In the genomic region with DNA sequence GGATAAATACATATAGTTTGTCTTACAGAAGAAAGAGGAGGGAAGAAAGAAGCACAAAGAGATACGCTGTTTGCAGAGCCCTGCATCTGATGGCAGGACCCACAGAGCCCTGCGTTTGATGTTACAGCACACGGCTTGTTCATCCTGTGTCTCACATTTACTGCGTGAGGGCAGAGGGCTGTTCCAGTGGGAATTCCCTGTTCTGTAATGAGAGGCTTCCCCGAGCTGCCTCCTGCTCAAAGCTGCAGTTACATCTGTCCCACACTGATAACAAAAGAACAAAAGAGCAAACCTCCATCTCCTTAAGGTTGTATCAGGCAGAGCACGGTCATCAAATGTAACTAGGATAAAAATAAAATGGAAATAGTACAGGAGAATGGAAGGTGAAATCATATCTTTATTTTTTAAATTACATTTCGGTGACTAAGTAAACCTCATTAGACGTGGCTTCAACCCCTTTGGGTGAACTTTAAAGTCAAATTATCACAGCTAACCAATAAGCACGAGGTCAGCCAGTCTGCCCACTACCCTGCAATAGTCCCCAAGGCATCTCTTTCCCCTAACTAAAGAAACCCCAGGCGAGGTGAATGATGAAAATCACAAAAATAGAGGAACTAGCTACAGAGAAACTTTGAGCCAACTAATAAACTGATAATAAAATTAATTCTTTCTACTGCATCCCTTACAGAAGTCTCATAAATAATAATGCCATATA, we compare ENCODE assay signal across 15 mouse cellular contexts.
A peak's percentile ranks its signal among the peaks of the same experiment; 100 is the strongest.
DNase-seq lines count a peak whose midpoint lies in the region; ATAC-seq and TF ChIP-seq lines count a peak whose summit lies in the region.
"Had no signal": no experiment of that assay in that cellular context is flagged by ENCODE, and none has a peak within 500 bp of the region (broad histone marks: within the 10 kb centered on the region; RNA-seq: fewer than 3 reads in every experiment).

No protein-coding gene starts in this region.

- no peak for TF ChIP-seq POLR2A in cerebellum, adult 2 months (IDR thresholded peaks at IDR 0.05; ENCODE audit: borderline replicate concordance, insufficient read depth, low read length)

- no peak overlapping the region for H3K4me3 ChIP-seq in forebrain, embryonic 11.5 days (ENCODE audit: low read depth, low read length)
- H3K4me3 ChIP-seq in hindbrain, embryonic 15.5 days, result no peak overlapping the region
- no peak overlapping the region for H3K4me3 ChIP-seq in midbrain, postnatal 0 days (ENCODE audit: low read depth, low read length)
- H3K4me3 ChIP-seq in cerebellum, adult 2 months (replicated peaks; ENCODE audit: insufficient read depth, low read depth, low read length), result no peak overlapping the region

- no peak for TF ChIP-seq CTCF in midbrain, postnatal 0 days (IDR thresholded peaks at IDR 0.05)
- TF ChIP-seq CTCF in cerebellum, adult 2 months (IDR thresholded peaks at IDR 0.05; ENCODE audit: borderline replicate concordance, insufficient read depth, low read depth, low read length), result no peak

- DNase-seq in embryo, embryonic 10.5 days (ENCODE audit: low spot score), result peak; percentile 60
- DNase-seq in forebrain, embryonic 11.5 days (ENCODE audit: low spot score), result no peak
- DNase-seq in midbrain, postnatal 0 days (ENCODE audit: low spot score), result no peak
- DNase-seq in left cerebral cortex, postnatal 10 days (ENCODE audit: extremely low spot score in 1 of 2, low spot score in 2 of 2), result no peak
- no peak for DNase-seq in left cerebral cortex, postnatal 36 days (ENCODE audit: low spot score in 2 of 2)
- no peak for DNase-seq in cerebellum, adult 2 months
- DNase-seq: adrenal gland, postnatal 25 days; cerebellum, postnatal 36 days; heart, postnatal 14 days; kidney, postnatal 36 days; lung, adult 18-20 months; lung, postnatal 4 days; right cerebral cortex, adult 18-20 months had no signal

- H3K4me1 ChIP-seq in forebrain, embryonic 11.5 days (replicated peaks; ENCODE audit: control insufficient read depth, insufficient read depth, low read length), result no peaks in the 10 kb centered on the region
- H3K4me1 ChIP-seq in hindbrain, embryonic 15.5 days (replicated peaks), result peaks cover 19% of the 10 kb centered on the region
- peaks cover 5% of the 10 kb centered on the region; the same call in 1 of the 2 replicates for H3K4me1 ChIP-seq in midbrain, postnatal 0 days (ENCODE audit: insufficient read depth, low read length)
- H3K4me1 ChIP-seq in cerebellum, adult 2 months (ENCODE audit: control insufficient read depth, insufficient read depth, low read length), result no peaks in the 10 kb centered on the region

- H3K9me3 ChIP-seq in forebrain, embryonic 11.5 days (ENCODE audit: control insufficient read depth, low read length), result no peaks in the 10 kb centered on the region
- H3K9me3 ChIP-seq in hindbrain, embryonic 15.5 days, result no peaks in the 10 kb centered on the region
- no peaks in the 10 kb centered on the region for H3K9me3 ChIP-seq in midbrain, postnatal 0 days (ENCODE audit: low read length)

- intact Hi-C loops in left cerebral cortex, postnatal 10 days (cut with DNase I), result no loop called here
- intact Hi-C loops in left cerebral cortex, postnatal 36 days (cut with DNase I), result no loop called here

- WGBS in forebrain, embryonic 11.5 days, result 65% methylated on average over 10 of the region's 10 CpGs
- WGBS in hindbrain, embryonic 15.5 days, result 32% methylated on average over 10 of the region's 10 CpGs
- WGBS in midbrain, postnatal 0 days, result 28% methylated on average over 10 of the region's 10 CpGs
- 83% methylated on average over 10 of the region's 10 CpGs for WGBS in cerebellum, adult 2 months

- no peaks in the 10 kb centered on the region for H3K27me3 ChIP-seq in forebrain, embryonic 11.5 days (ENCODE audit: control insufficient read depth, insufficient read depth, low read length)
- no peaks in the 10 kb centered on the region for H3K27me3 ChIP-seq in hindbrain, embryonic 15.5 days
- H3K27me3 ChIP-seq in midbrain, postnatal 0 days (ENCODE audit: insufficient read depth, low read length), result no peaks in the 10 kb centered on the region
- H3K27me3 ChIP-seq in cerebellum, adult 2 months (ENCODE audit: control insufficient read depth, insufficient read depth, low read length), result no peaks in the 10 kb centered on the region

- no peaks in the 10 kb centered on the region for H3K36me3 ChIP-seq in forebrain, embryonic 11.5 days (ENCODE audit: control insufficient read depth, insufficient read depth, low read length)
- H3K36me3 ChIP-seq in hindbrain, embryonic 15.5 days, result no peaks in the 10 kb centered on the region
- H3K36me3 ChIP-seq in midbrain, postnatal 0 days (ENCODE audit: insufficient read depth, low read length), result no peaks in the 10 kb centered on the region

- no peak overlapping the region for H3K9ac ChIP-seq in forebrain, embryonic 11.5 days (ENCODE audit: low read length)
- H3K9ac ChIP-seq in hindbrain, embryonic 15.5 days, result no peak overlapping the region
- no peak overlapping the region for H3K9ac ChIP-seq in midbrain, postnatal 0 days (replicated peaks; ENCODE audit: low read length, poor library complexity, severe bottlenecking)

- H3K4me2 ChIP-seq in forebrain, embryonic 11.5 days (ENCODE audit: low read depth, low read length, severe bottlenecking), result no peak overlapping the region
- H3K4me2 ChIP-seq in hindbrain, embryonic 15.5 days, result no peak overlapping the region
- 0 out of 2 replicates have a peak overlapping the region, but pooled peaks have one; percentile 2 for H3K4me2 ChIP-seq in midbrain, postnatal 0 days (ENCODE audit: low read depth, low read length, poor library complexity, severe bottlenecking)

- H3K27ac ChIP-seq in forebrain, embryonic 11.5 days (ENCODE audit: low read depth, low read length), result 0 out of 2 replicates have a peak overlapping the region, but pooled peaks have one; percentile 19
- H3K27ac ChIP-seq in hindbrain, embryonic 15.5 days (replicated peaks), result 0 out of 2 replicates have a peak overlapping the region, but pooled peaks have one; percentile 45
- H3K27ac ChIP-seq in midbrain, postnatal 0 days (ENCODE audit: low read depth, low read length), result no peak overlapping the region
- no peak overlapping the region for H3K27ac ChIP-seq in cerebellum, adult 2 months (ENCODE audit: insufficient read depth, low read length)

- ATAC-seq in forebrain, embryonic 11.5 days (replicated peaks; ENCODE audit: low FRiP score), result 0 out of 2 replicates have a peak, but pooled peaks have one; percentile 12
- ATAC-seq in hindbrain, embryonic 15.5 days (ENCODE audit: low FRiP score, low read depth), result no peak
- peak; percentile 52; the same call in 1 of the 2 replicates for ATAC-seq in midbrain, postnatal 0 days (ENCODE audit: low FRiP score)
- ATAC-seq: intestine, embryonic 16.5 days had no signal

Comparison
In these comparisons a context has a peak if more than half of its experiments do, and no peak if none do; other contexts are left out.
1. H3K27ac ChIP-seq: peak in forebrain, embryonic 11.5 days (single experiment) and hindbrain, embryonic 15.5 days (single experiment); none in midbrain, postnatal 0 days (single experiment) and cerebellum, adult 2 months (single experiment).